32 mouse cellular contexts compared by ENCODE assay signal in genomic region chr13:116174976-116175375, GRCm38 (mm10).
DNase-seq lines count a peak whose midpoint lies in the region; ATAC-seq lines count a peak whose summit lies in the region.
"Had no signal": no experiment of that assay in that cellular context is flagged by ENCODE, and none has a peak within 500 bp of the region (broad histone marks: within the 10 kb centered on the region; RNA-seq: fewer than 3 reads in every experiment).

No protein-coding gene starts in this region.

- 15% methylated on average over 3 of the region's 3 CpGs for WGBS in midbrain, embryonic 11.5 days
- 12% methylated on average over 3 of the region's 3 CpGs for WGBS in midbrain, embryonic 10.5 days
- WGBS in midbrain, embryonic 14.5 days, result under 1% methylated on average over 3 of the region's 3 CpGs

- ATAC-seq in midbrain, embryonic 11.5 days (ENCODE audit: low FRiP score), result 0 out of 2 replicates have a peak, but pooled peaks have one; percentile 22
- no peak for ATAC-seq in midbrain, embryonic 14.5 days (ENCODE audit: low FRiP score, low TSS enrichment)
- ATAC-seq: forebrain, embryonic 15.5 days; inflammation-experienced regulatory T-cells, adult 6 months had no signal

- DNase-seq in embryo, embryonic 10 days (ENCODE audit: low spot score), result peak; percentile 41
- no peak for DNase-seq in embryo, embryonic 9.5 days (ENCODE audit: extremely low spot score)
- DNase-seq in midbrain, embryonic 11.5 days (ENCODE audit: low spot score, missing footprints), result no peak
- no peak for DNase-seq in midbrain, embryonic 10.5 days (ENCODE audit: low spot score)
- DNase-seq in midbrain, embryonic 14.5 days, result peak; percentile 53
- DNase-seq in kidney, adult 11 months, result no peak
- DNase-seq in lung, postnatal 36 days, result no peak
- DNase-seq in cerebellum, postnatal 14 days, result no peak
- DNase-seq: adrenal gland, adult 8-10 months; cerebellum, adult 11 months; cerebellum, adult 9-10 months; gastrocnemius, postnatal 25 days; heart, adult 11 months; heart, postnatal 4 days; kidney, adult 18-20 months; kidney, postnatal 36 days; right cerebral cortex, postnatal 4 days; thymus, adult 18-20 months; thymus, postnatal 25 days had no signal

- H3K9me3 ChIP-seq in midbrain, embryonic 11.5 days (ENCODE audit: control insufficient read depth, low read length), result no peaks in the 10 kb centered on the region
- no peaks in the 10 kb centered on the region for H3K9me3 ChIP-seq in midbrain, embryonic 10.5 days (replicated peaks)
- no peaks in the 10 kb centered on the region for H3K9me3 ChIP-seq in midbrain, embryonic 14.5 days (ENCODE audit: control insufficient read depth, low read length)
- H3K9me3 ChIP-seq: embryonic facial prominence, embryonic 13.5 days; forebrain, embryonic 15.5 days; heart, embryonic 12.5 days; kidney, embryonic 15.5 days; limb, embryonic 13.5 days; lung, embryonic 15.5 days had no signal

- H3K9ac ChIP-seq in midbrain, embryonic 11.5 days (ENCODE audit: low read length), result no peak overlapping the region
- H3K9ac ChIP-seq in midbrain, embryonic 14.5 days (replicated peaks; ENCODE audit: low read length), result no peak overlapping the region
- H3K9ac ChIP-seq: embryonic facial prominence, embryonic 13.5 days; forebrain, embryonic 15.5 days; heart, embryonic 12.5 days; hindbrain, embryonic 14.5 days; kidney, embryonic 15.5 days; limb, embryonic 13.5 days; lung, embryonic 15.5 days had no signal

- peaks cover 5% of the 10 kb centered on the region; the same call in 1 of the 2 replicates for H3K27me3 ChIP-seq in midbrain, embryonic 11.5 days (ENCODE audit: control insufficient read depth, insufficient read depth, low read length)
- H3K27me3 ChIP-seq in midbrain, embryonic 10.5 days (ENCODE audit: low read depth, poor library complexity, severe bottlenecking), result peaks cover 81% of the 10 kb centered on the region
- H3K27me3 ChIP-seq in midbrain, embryonic 14.5 days (ENCODE audit: control insufficient read depth, insufficient read depth, low read length), result no peaks in the 10 kb centered on the region; the same call in 1 of the 2 replicates
- H3K27me3 ChIP-seq: CH12.LX; embryonic facial prominence, embryonic 13.5 days; forebrain, embryonic 15.5 days; heart, embryonic 12.5 days; kidney, embryonic 15.5 days; limb, embryonic 13.5 days; lung, embryonic 15.5 days had no signal

- H3K27ac ChIP-seq in midbrain, embryonic 11.5 days (ENCODE audit: low read depth, low read length), result no peak overlapping the region
- no peak overlapping the region for H3K27ac ChIP-seq in midbrain, embryonic 10.5 days (replicated peaks)
- H3K27ac ChIP-seq in midbrain, embryonic 14.5 days (replicated peaks; ENCODE audit: low read depth, low read length), result no peak overlapping the region
- H3K27ac ChIP-seq: embryonic facial prominence, embryonic 13.5 days; forebrain, embryonic 15.5 days; hindbrain, embryonic 14.5 days; kidney, embryonic 15.5 days; layer of hippocampus, adult 2 months; limb, embryonic 13.5 days; lung, embryonic 15.5 days; stomach, postnatal 0 days had no signal

- H3K36me3 ChIP-seq in midbrain, embryonic 11.5 days (ENCODE audit: control insufficient read depth, insufficient read depth, low read length), result no peaks in the 10 kb centered on the region
- no peaks in the 10 kb centered on the region for H3K36me3 ChIP-seq in midbrain, embryonic 10.5 days
- no peaks in the 10 kb centered on the region for H3K36me3 ChIP-seq in midbrain, embryonic 14.5 days (ENCODE audit: control insufficient read depth, insufficient read depth, low read length)
- H3K36me3 ChIP-seq: embryonic facial prominence, embryonic 13.5 days; forebrain, embryonic 15.5 days; heart, embryonic 12.5 days; kidney, embryonic 15.5 days; limb, embryonic 13.5 days; lung, embryonic 15.5 days had no signal

- no peak overlapping the region for H3K4me2 ChIP-seq in midbrain, embryonic 11.5 days
- no peak overlapping the region for H3K4me2 ChIP-seq in midbrain, embryonic 14.5 days (ENCODE audit: low read length)
- H3K4me2 ChIP-seq: embryonic facial prominence, embryonic 13.5 days; forebrain, embryonic 15.5 days; heart, embryonic 12.5 days; hindbrain, embryonic 14.5 days; kidney, embryonic 15.5 days; limb, embryonic 13.5 days; liver, embryonic 11.5 days; lung, embryonic 15.5 days had no signal

- no peak overlapping the region for H3K4me3 ChIP-seq in midbrain, embryonic 11.5 days (ENCODE audit: low read depth, low read length)
- no peak overlapping the region for H3K4me3 ChIP-seq in midbrain, embryonic 10.5 days
- H3K4me3 ChIP-seq in midbrain, embryonic 14.5 days (replicated peaks; ENCODE audit: low read depth, low read length), result no peak overlapping the region
- H3K4me3 ChIP-seq: embryonic facial prominence, embryonic 13.5 days; erythroblast, embryonic 14.5 days; forebrain, embryonic 15.5 days; heart, embryonic 12.5 days; kidney, embryonic 15.5 days; layer of hippocampus, adult 2 months; limb, embryonic 13.5 days; lung, embryonic 15.5 days had no signal

- H3K4me1 ChIP-seq in midbrain, embryonic 11.5 days (ENCODE audit: control insufficient read depth, insufficient read depth, low read length), result peaks cover 10% of the 10 kb centered on the region
- H3K4me1 ChIP-seq in midbrain, embryonic 10.5 days, result peaks cover 26% of the 10 kb centered on the region
- H3K4me1 ChIP-seq in midbrain, embryonic 14.5 days (ENCODE audit: control insufficient read depth, insufficient read depth, low read length), result no peaks in the 10 kb centered on the region
- H3K4me1 ChIP-seq: embryonic facial prominence, embryonic 13.5 days; forebrain, embryonic 15.5 days; heart, embryonic 12.5 days; kidney, embryonic 15.5 days; limb, embryonic 13.5 days; lung, embryonic 15.5 days had no signal

Comparison
In these comparisons a context has a peak if more than half of its experiments do, and no peak if none do; other contexts are left out.
1. DNase-seq: peak in embryo, embryonic 10 days (single experiment) and midbrain, embryonic 14.5 days (single experiment); none in embryo, embryonic 9.5 days (single experiment), midbrain, embryonic 11.5 days (single experiment), midbrain, embryonic 10.5 days (single experiment), kidney, adult 11 months (single experiment), lung, postnatal 36 days (single experiment) and cerebellum, postnatal 14 days (0 of 2).